Mouse (Mus musculus): ENCODE data around the gene Gm13084.
"Not testable (repeated sequence)": the region's sequence is repeated elsewhere in the genome, so short reads cannot be mapped to it uniquely, and the experiment has no call there.

Gene Gm13084

GRCm38 (mm10) chr4:143815993-143816392 lies at the start of gene Gm13084:
TSS of gene Gm13084 (minus strand) at chr4:143816093.
- DNase-seq, result no peak

- DNase-seq, result not testable (repeated sequence)
These were observed 30.3 kb upstream of the Gm13084 start, which contains the start of gene Gm13103 for GRCm38 (mm10) chr4:143846197-143846596. TSS of gene Gm13103 (plus strand) at chr4:143846497.

- DNase-seq, result not testable (repeated sequence)
These were observed 26.8 kb downstream of the Gm13084 start, which contains the start of gene Gm13023 for GRCm38 (mm10) chr4:143789052-143789451. TSS of gene Gm13023 (plus strand) at chr4:143789352.

All from cerebellum, adult 11 months (tissue).